Mouse (Mus musculus): ENCODE results near the gene Wipf3. TPM values are rescaled to one million over a fixed set of nuclear protein-coding genes. Genes with fewer than 3 reads are reported as not detected.

Gene Wipf3
- polyA plus RNA-seq (2015; fragmentation: Nextera tagmentation; extraction: Ambion mirVana): 1.2 and 1.5 TPM in 2 replicates

GRCm38 (mm10) chr6:54429447-54430194 is at the start of gene Wipf3:
TSS of gene Wipf3 (plus strand) at chr6:54429603.
- no peaks in the 10 kb centered on the region for H3K36me3 ChIP-seq
- no peak within 1 kb of the TSS for H3K27ac ChIP-seq
- peak; percentile 84 for ATAC-seq (ENCODE audit: borderline replicate concordance, extremely low read depth, low FRiP score, low TSS enrichment)
- peak within 1 kb of the TSS; percentile 41 for H3K9ac ChIP-seq
- H3K9me3 ChIP-seq: no peaks in the 10 kb centered on the region
- H3K4me1 ChIP-seq: peaks cover 21% of the 10 kb centered on the region
- peak within 1 kb of the TSS; percentile 95 for H3K4me2 ChIP-seq
- H3K27me3 ChIP-seq: peaks cover 44% of the 10 kb centered on the region
- H3K4me3 ChIP-seq: peak within 1 kb of the TSS; percentile 50
- WGBS: under 1% methylated on average over 67 of the region's 71 CpGs

GRCm38 (mm10) chr6:54382636-54383035 is 46.8 kb upstream of the Wipf3 start:
- Histone ChIP-seq H3K4me3 (no peak overlapping the region), H3K36me3 (no peaks in the 10 kb centered on the region), H3K27ac (no peak overlapping the region), H3K4me2 (no peak overlapping the region), H3K4me1 (no peaks in the 10 kb centered on the region), H3K27me3 (no peaks in the 10 kb centered on the region), H3K9me3 (no peaks in the 10 kb centered on the region), H3K9ac (no peak overlapping the region)
- no peak for ATAC-seq (ENCODE audit: borderline replicate concordance, extremely low read depth, low FRiP score, low TSS enrichment)
- WGBS: 46% methylated on average over 8 of the region's 8 CpGs

GRCm38 (mm10) chr6:54383893-54384524 is 45.4 kb upstream of the Wipf3 start:
- 53% methylated on average over 12 of the region's 12 CpGs for WGBS
- H3K27me3 ChIP-seq: no peaks in the 10 kb centered on the region

GRCm38 (mm10) chr6:54384777-54385176 is 44.6 kb upstream of the Wipf3 start:
- H3K9ac ChIP-seq: no peak overlapping the region
- ATAC-seq (ENCODE audit: borderline replicate concordance, extremely low read depth, low FRiP score, low TSS enrichment): no peak
- H3K4me2 ChIP-seq: no peak overlapping the region
- H3K36me3 ChIP-seq: no peaks in the 10 kb centered on the region
- H3K4me1 ChIP-seq: no peaks in the 10 kb centered on the region
- H3K9me3 ChIP-seq: no peaks in the 10 kb centered on the region
- WGBS: 83% methylated on average over 1 of the region's 1 CpGs
- H3K27me3 ChIP-seq: no peaks in the 10 kb centered on the region
- no peak overlapping the region for H3K4me3 ChIP-seq
- H3K27ac ChIP-seq: no peak overlapping the region

More at GRCm38 (mm10) chr6:54383893-54384524, 45.4 kb upstream of the Wipf3 start:
- no peak overlapping the region for H3K4me3 ChIP-seq
- H3K27ac ChIP-seq: no peak overlapping the region
- H3K9ac ChIP-seq: no peak overlapping the region
- H3K4me2 ChIP-seq: no peak overlapping the region
- no peaks in the 10 kb centered on the region for H3K36me3 ChIP-seq
- no peaks in the 10 kb centered on the region for H3K9me3 ChIP-seq
- no peaks in the 10 kb centered on the region for H3K4me1 ChIP-seq
- ATAC-seq (ENCODE audit: borderline replicate concordance, extremely low read depth, low FRiP score, low TSS enrichment): no peak

GRCm38 (mm10) chr6:54386429-54386828 is 43.0 kb upstream of the Wipf3 start:
- H3K4me2 ChIP-seq: no peak overlapping the region
- ATAC-seq (ENCODE audit: borderline replicate concordance, extremely low read depth, low FRiP score, low TSS enrichment): no peak
- WGBS: 82% methylated on average over 4 of the region's 4 CpGs

GRCm38 (mm10) chr6:54387044-54387443 is 42.4 kb upstream of the Wipf3 start:
- Histone ChIP-seq H3K4me1 (no peaks in the 10 kb centered on the region), H3K4me2 (no peak overlapping the region), H3K27ac (no peak overlapping the region), H3K9me3 (no peaks in the 10 kb centered on the region), H3K9ac (no peak overlapping the region), H3K4me3 (no peak overlapping the region), H3K27me3 (no peaks in the 10 kb centered on the region), H3K36me3 (no peaks in the 10 kb centered on the region)
- WGBS: 88% methylated on average over 3 of the region's 3 CpGs
- no peak for ATAC-seq (ENCODE audit: borderline replicate concordance, extremely low read depth, low FRiP score, low TSS enrichment)

More at GRCm38 (mm10) chr6:54386429-54386828, 43.0 kb upstream of the Wipf3 start:
- no peak overlapping the region for H3K4me3 ChIP-seq
- H3K27me3 ChIP-seq: no peaks in the 10 kb centered on the region
- H3K36me3 ChIP-seq: no peaks in the 10 kb centered on the region
- no peak overlapping the region for H3K27ac ChIP-seq
- no peak overlapping the region for H3K9ac ChIP-seq
- no peaks in the 10 kb centered on the region for H3K9me3 ChIP-seq
- H3K4me1 ChIP-seq: no peaks in the 10 kb centered on the region

GRCm38 (mm10) chr6:54387751-54388150 is 41.7 kb upstream of the Wipf3 start:
- Histone ChIP-seq H3K27me3 (no peaks in the 10 kb centered on the region), H3K9ac (no peak overlapping the region), H3K4me1 (no peaks in the 10 kb centered on the region), H3K27ac (no peak overlapping the region), H3K9me3 (no peaks in the 10 kb centered on the region), H3K4me2 (no peak overlapping the region), H3K4me3 (no peak overlapping the region), H3K36me3 (no peaks in the 10 kb centered on the region)
- 60% methylated on average over 5 of the region's 5 CpGs for WGBS
- ATAC-seq (ENCODE audit: borderline replicate concordance, extremely low read depth, low FRiP score, low TSS enrichment): no peak

GRCm38 (mm10) chr6:54388690-54389275 is 40.6 kb upstream of the Wipf3 start:
- no peak for ATAC-seq (ENCODE audit: borderline replicate concordance, extremely low read depth, low FRiP score, low TSS enrichment)
- Histone ChIP-seq H3K4me3 (no peak overlapping the region), H3K27ac (no peak overlapping the region), H3K4me1 (no peaks in the 10 kb centered on the region), H3K9ac (no peak overlapping the region), H3K27me3 (no peaks in the 10 kb centered on the region), H3K9me3 (no peaks in the 10 kb centered on the region), H3K36me3 (no peaks in the 10 kb centered on the region), H3K4me2 (no peak overlapping the region)
- 72% methylated on average over 7 of the region's 7 CpGs for WGBS

GRCm38 (mm10) chr6:54391765-54392164 is 37.6 kb upstream of the Wipf3 start:
- H3K27me3 ChIP-seq: no peaks in the 10 kb centered on the region
- no peak for ATAC-seq (ENCODE audit: borderline replicate concordance, extremely low read depth, low FRiP score, low TSS enrichment)
- H3K9ac ChIP-seq: no peak overlapping the region
- H3K9me3 ChIP-seq: no peaks in the 10 kb centered on the region
- WGBS: 0% methylated on average over 3 of the region's 3 CpGs
- H3K36me3 ChIP-seq: no peaks in the 10 kb centered on the region
- H3K4me3 ChIP-seq: no peak overlapping the region
- H3K4me2 ChIP-seq: no peak overlapping the region
- no peaks in the 10 kb centered on the region for H3K4me1 ChIP-seq
- H3K27ac ChIP-seq: no peak overlapping the region

- 73% methylated on average over 6 of the region's 6 CpGs for WGBS
Observed at GRCm38 (mm10) chr6:54393886-54394285, 35.5 kb upstream of the Wipf3 start.

GRCm38 (mm10) chr6:54399194-54399923 is 30.0 kb upstream of the Wipf3 start:
- H3K27me3 ChIP-seq: no peaks in the 10 kb centered on the region
- H3K9me3 ChIP-seq: no peaks in the 10 kb centered on the region
- no peak for ATAC-seq (ENCODE audit: borderline replicate concordance, extremely low read depth, low FRiP score, low TSS enrichment)
- H3K4me3 ChIP-seq: no peak overlapping the region
- H3K27ac ChIP-seq: 0 out of 2 replicates have a peak overlapping the region, but pooled peaks have one; percentile 2
- H3K4me1 ChIP-seq: peaks cover 9% of the 10 kb centered on the region
- no peaks in the 10 kb centered on the region for H3K36me3 ChIP-seq
- 20% methylated on average over 11 of the region's 11 CpGs for WGBS
- H3K9ac ChIP-seq: no peak overlapping the region
- no peak overlapping the region for H3K4me2 ChIP-seq

More at GRCm38 (mm10) chr6:54393886-54394285, 35.5 kb upstream of the Wipf3 start:
- no peak for ATAC-seq (ENCODE audit: borderline replicate concordance, extremely low read depth, low FRiP score, low TSS enrichment)
- no peaks in the 10 kb centered on the region for H3K36me3 ChIP-seq
- no peaks in the 10 kb centered on the region for H3K27me3 ChIP-seq
- no peak overlapping the region for H3K4me2 ChIP-seq
- no peaks in the 10 kb centered on the region for H3K9me3 ChIP-seq
- no peak overlapping the region for H3K27ac ChIP-seq
- no peak overlapping the region for H3K4me3 ChIP-seq
- H3K4me1 ChIP-seq: no peaks in the 10 kb centered on the region
- H3K9ac ChIP-seq: no peak overlapping the region
